Mouse (Mus musculus) gastrocnemius, postnatal 10 days (tissue): Measurements from ENCODE around the gene Cnbp. TPM values are rescaled to one million over a fixed set of nuclear protein-coding genes. Genes with fewer than 3 reads are reported as not detected.

Experiments used
- DNase-seq: peaks from one replicate; pipeline ENCODE4 v3.0.0; 2021; ENCODE audit warnings: mixed read lengths
- long read RNA-seq, 2 experiments: library from polyadenylated mRNA; stranded (forward); transcript quantifications; one replicate each; pipeline ENCODE4 v2.0.0; 2021
- total RNA-seq, 2 experiments: library from RNA; stranded (reverse); gene quantifications; 2 replicates each; pipeline ENCODE4 v1.2.3; 2021

Gene Cnbp
- 100 to 1,000 TPM; 444 to 488 TPM for total RNA-seq
- long read RNA-seq, experiment 1, transcript Cnbp-208 (5 exons, 2,175 nt) = major isoform, 406 of 1,002 reads
- long read RNA-seq, experiment 1, transcript Cnbp-209 (5 exons, 1,614 nt) = minor isoform, 20 of 1,002 reads
- long read RNA-seq, experiment 1, transcript Cnbp-203 (5 exons, 1,661 nt) = minor isoform, 218 of 1,002 reads
- long read RNA-seq, experiment 1, transcript Cnbp-201 (5 exons, 2,178 nt) = minor isoform, 228 of 1,002 reads
- long read RNA-seq, experiment 1, partial matches to known transcripts = 13 of 1,002 reads
- long read RNA-seq, experiment 1, other reads (novel, unspliced or antisense) = 112 of 1,002 reads
- long read RNA-seq, experiment 2, transcript Cnbp-203 (5 exons, 1,661 nt) = minor isoform, 282 of 1,166 reads
- long read RNA-seq, experiment 2, transcript Cnbp-209 (5 exons, 1,614 nt) = minor isoform, 9 of 1,166 reads
- long read RNA-seq, experiment 2, transcript Cnbp-208 (5 exons, 2,175 nt) = major isoform, 443 of 1,166 reads
- long read RNA-seq, experiment 2, transcript Cnbp-201 (5 exons, 2,178 nt) = minor isoform, 263 of 1,166 reads
- long read RNA-seq, experiment 2, partial matches to known transcripts = 9 of 1,166 reads
- long read RNA-seq, experiment 2, other reads (novel, unspliced or antisense) = 155 of 1,166 reads

DNA sequence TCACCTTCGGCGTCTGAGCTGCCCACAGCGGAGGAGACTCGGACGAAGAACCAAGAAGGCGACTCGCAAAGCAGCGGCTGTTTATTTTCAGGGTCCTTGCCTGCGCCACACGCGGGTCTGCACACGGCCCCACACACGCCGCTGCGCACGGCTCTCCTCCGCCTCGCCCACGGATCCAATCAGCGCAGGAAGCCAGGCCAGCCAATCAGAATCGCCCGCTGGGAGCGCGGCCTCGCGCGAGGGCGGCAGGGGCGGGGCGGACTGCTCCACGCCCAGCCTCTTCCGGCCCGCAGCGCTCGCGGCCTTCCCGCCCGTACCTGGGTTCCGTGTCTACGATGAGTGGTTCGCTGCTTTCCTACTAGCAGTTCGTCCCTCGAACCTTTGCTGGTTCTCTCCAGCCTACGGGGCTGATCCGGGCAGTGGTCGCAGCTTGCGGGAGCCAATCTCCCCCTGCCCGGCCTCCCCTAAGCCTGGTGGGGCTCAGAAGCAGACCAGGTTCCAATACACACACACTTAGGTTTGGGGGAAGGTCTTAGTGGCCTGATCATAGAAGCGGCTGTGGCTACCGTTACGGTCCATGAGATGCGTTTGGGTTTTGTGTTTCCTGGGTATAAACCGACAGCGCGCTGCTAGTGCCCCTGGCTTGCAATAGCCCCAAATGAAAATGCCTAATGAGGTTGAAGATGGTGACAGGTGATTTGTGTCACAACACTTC lies at the start of gene Cnbp:
Gene Cnbp, minus strand, starts transcription at position 207 of the 715 bp plus-strand sequence.
- DNase-seq = peak; percentile 98

DNA sequence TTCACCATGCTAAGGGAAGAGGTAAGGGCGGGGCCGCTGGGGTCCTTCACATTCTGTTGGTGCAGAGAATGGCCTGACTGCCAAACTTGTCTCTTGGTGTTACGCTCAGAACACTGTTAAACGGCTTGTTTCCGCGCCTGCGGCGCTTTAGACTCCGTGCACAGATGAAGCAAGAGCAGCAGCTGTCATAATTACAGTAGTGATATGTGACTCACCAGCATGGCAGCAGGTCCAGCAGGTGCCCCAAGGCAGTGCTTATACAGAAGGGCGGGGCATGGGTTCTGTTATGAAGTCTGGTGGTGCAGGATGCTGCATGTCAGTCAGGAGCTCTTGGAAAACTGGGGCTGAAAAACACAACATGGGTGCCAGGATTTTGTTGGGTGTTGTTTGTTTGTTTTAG lies 47.1 kb upstream of the Cnbp start:
- DNase-seq = no peak

DNA sequence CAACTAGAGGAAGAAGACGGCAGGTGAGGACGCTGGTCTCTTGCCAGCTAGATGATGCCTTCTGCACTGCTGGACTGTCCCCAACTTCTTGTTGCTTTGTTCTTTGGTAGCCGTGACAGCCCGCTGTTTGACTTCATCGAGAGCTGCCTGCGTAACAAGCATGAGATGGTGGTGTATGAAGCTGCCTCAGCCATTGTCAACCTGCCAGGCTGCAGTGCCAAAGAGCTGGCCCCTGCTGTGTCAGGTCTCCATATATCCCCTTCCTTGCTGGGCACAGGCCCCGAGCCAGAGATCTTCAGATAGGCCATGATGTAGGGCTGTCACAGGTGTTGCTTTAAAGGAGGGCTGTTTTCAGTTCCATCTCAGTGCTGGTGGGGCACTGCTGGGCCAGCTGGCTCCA lies 43.0 kb upstream of the Cnbp start:
- no peak for DNase-seq

DNA sequence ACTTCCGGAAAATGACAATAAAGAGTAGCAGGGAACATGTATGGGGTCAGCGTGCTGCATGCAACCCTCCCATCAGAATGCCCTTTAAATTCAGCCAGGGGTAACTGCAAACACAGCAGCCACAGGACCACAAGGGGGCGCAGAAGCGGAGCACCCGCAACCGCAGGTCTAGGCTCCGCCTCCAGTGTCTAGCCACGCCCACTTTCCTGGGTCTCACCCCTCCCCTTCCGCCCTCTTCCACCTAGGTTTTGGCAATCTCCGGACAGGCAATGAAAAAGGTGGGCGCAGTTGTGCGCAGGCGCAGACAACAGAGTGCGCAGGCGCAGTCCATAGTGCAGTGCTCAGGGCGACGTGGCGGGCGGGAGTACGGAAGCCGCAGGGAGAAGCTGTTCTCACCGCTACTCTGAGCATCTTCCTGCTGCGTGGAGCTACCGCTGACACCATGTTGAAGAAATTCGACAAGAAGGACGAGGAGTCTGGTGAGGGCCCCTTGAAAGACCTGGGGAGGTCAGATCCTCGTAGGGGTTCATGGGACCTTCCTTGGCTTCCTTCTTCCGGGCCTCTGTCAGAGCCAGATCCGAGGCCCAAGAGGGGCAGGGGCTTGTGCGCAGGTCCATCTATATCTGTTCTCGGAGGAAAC lies 36.8 kb upstream of the Cnbp start, which contains the start of gene Copg1:
Gene Copg1, plus strand, starts transcription at position 221 of the 640 bp plus-strand sequence.
- DNase-seq = peak; percentile 100

DNA sequence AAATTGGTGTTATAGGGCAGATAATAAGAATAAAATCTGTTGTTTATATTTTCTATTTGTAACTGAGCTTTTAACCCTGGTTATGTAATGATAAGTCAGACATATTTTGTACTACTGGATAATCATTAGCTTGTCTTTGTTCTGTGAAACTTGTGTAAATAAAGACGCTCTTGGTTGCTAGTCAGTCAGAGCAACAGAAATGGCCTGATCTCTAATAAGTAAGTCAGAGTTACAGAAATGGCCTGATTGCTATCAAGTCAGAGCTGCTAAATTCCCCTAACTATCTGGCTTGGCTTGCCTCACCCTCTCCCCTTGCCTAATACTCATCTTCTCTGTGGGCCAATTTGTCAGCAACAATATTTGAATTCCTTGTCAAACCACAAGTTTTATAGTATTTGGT lies 35.8 kb upstream of the Cnbp start:
- no peak for DNase-seq

DNA sequence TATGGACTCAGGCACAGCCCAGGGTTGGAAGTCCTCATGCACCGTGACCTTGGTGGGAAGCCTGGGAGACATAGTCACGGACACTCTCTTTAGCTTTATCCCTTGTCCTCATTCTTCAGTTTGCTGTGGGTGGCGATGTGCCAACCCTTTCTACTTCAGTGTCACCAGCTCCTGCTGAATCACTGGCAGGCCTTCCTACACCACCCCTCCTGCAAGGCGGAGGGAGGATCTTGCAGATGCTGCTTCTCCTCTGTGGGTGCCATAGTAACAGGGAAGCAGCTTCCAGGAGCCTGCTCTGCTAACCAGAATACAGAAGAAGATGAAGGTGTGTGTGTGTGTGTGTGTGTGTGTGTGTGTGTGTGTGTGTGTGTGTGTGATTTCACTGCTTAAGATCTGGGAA lies 31.9 kb upstream of the Cnbp start:
- no peak for DNase-seq

DNA sequence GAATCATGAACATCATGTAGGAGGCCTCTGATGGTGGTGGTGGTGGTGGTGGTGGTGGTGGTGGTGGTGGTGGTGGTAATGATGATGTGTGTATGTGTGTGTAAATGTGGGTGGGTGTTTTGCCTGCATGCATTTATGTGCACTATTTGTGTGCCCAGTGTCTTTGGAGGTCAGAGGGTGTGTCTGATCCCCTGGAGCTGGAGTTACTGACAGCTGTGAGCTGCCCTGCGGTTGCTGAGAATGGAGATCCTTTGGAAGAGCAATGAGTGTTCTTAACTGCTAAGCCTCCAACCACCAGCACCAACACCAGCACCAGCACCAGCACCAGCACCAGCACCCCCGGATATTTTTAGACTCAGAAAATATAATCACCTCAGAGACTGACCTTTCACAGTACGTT lies 31.3 kb upstream of the Cnbp start:
- no peak for DNase-seq

DNA sequence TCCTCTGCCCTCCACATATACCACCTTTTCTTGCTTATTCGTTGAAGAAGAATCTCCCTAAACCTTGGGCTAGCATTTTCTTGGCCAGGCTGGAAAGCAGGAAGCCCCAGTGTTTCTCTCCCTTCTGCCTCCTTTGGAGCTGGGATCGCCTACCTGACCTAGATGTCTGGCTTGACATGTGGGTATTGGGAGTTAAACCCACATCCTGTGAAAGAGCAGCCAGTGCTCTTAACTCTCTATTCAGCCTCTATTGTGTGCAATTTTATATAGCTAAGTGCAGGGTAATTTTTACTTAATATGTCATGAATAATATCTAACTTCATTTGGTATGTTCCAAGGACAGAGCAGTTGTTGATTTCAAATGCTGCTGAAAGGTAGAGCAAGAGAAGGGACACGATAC lies 28.7 kb upstream of the Cnbp start:
- no peak for DNase-seq

DNA sequence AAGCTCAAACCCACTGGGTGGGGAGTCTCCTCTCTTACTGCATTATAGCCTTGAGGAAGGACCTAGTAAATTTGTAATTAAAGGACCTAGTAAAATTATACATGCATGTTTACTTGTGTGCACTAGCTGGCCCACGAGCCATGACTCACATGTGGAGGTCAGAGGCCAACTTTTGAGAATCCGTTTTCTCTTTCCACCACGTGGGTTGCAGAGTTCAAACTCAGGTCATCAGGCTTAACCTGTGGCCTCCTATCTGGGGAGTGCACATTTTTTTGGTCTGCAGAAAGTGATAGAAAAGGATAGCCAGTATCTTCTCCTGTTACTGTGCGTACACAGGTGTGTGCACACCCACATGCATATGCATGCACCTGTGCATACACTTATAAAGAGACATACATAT lies 28.1 kb upstream of the Cnbp start:
- no peak for DNase-seq

DNA sequence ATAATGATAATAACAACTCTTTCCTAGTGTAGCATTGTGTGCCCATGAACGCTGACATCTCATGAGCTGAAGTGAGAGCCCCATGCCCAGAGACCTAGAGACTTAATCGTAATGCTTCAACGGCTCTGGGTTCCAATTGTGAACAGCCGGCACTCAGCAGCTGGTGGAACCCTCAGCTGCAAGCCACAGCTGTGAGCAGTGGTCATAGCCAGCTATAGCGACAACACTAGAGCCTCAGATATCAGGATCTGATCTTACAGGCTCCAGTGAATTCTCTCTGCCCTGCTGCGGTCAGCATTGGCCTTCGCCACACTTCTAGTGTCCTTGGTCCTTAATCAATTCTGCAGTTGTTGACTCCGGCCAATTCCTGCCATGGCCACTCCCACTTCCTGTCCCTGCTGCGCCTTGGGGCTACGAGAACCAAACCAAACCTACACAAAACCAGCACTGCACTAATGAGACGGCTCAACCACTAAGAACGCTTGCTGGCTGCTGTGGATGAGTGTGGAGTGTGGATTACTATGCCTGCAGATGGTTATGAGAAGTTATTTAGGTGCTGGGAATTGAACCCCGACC lies 25.2 kb upstream of the Cnbp start:
- no peak for DNase-seq

DNA sequence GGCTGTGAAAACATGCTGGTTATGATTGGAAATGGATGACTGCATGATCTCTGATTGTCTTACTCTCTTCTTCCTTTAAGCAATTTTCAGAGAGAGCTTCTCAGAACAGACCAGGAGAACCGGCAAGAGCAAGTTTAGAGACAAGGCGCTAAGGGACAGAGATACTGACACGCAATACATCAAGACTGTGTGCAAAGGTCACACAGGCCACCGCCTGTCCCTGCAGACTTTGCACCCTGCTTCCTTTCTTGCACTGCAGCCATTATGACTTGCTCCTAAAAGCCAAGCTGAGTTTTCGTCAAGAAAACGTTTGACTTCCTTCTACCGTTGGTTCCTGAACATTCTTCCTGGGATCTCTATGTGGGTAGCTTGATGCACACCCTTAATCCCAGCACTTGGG lies 24.7 kb upstream of the Cnbp start:
- no peak for DNase-seq

DNA sequence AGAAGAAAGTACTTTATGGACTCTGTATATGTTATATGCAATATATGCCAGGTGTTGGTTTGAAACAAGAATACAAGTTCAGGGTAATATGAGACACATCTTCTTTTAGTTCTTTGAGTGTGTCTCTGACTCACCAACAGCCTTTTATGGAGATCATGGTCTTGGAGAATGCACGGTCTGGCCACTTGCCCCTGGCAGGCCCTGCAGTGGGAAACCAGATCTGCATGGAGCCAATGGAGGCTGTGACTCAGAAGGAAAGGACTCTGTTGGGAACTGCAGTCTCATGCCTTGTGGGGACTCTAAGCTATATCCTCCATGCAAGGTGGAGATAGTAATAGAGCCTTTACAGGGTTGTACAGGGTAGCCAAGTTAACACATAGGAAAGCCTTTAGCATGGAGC lies 24.2 kb upstream of the Cnbp start:
- peak; percentile 84 for DNase-seq

DNA sequence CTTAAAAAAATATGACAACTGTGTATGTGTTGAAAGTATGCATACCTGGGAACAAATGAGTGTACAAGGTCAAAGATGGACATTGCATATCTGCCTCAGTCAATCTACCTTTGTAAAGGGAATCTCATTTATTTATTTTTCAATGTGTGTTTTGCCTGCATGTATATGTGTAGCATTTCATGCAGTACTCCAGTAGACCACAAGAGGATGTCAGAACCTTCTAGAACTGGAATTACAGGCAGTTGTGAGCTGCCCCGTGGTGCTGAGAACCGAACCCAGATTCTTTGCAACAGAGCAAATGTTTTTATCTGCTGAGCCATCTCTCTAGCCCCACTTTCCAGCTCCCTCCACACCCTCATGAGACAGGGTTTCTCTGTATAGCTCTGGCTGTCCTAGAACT lies 23.1 kb upstream of the Cnbp start:
- DNase-seq = no peak

DNA sequence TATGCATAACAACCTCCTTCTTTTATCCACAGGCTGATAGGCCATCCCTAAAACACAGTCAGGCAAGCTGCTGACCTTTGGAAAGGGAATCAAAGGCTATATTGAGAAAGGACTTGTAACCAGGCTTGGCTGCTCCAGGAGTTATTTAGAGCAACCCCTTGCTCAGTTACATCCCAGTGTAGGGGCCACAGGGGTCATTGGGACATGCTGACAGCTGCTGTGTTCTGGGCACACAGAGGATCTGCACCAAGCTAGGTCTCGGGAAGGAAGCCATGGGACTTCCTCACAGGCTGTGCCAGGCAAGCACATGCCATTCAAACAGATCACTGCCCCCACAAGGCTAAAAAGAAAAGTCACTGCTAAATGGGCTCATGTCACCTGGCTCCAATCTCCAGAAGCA lies 22.2 kb upstream of the Cnbp start:
- DNase-seq = peak; percentile 42

DNA sequence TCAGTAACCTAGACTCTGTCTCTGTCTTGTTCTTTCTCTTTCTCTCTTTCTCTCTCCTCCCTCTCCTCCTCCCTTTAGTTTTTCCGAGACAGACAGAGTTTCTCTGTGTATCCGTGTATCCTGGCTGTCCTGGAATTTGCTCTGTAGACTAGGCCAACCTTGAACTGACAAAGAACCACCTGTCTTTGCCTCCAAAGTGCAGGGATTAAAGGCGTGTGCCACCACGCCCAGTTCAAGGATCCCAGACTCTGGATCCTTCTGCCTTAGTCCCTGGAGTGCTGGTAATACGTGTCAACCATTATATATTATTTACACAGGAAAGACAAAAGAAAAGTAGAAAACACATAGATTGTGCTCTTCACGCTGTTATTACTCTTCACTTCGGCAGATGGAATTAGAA lies 20.3 kb upstream of the Cnbp start:
- DNase-seq = no peak

DNA sequence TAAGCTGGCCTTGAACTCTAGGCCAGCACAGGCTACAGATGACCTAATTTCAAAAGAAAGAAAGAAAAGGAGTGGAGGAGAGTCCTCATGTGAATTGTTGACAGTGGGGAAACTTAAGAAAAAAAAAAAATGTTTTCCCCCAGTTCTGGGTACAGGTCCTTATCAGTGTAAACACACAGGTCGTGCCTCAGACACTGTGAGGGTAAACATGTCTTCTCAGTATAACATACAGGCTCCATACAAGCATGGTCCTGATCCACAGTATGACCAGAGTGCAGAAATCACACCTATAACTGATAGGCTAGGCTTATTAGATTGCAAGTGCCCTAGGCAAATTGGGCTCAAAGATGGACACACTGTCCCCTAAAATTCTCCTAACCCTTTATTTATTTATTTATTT lies 19.5 kb upstream of the Cnbp start:
- DNase-seq = no peak

DNA sequence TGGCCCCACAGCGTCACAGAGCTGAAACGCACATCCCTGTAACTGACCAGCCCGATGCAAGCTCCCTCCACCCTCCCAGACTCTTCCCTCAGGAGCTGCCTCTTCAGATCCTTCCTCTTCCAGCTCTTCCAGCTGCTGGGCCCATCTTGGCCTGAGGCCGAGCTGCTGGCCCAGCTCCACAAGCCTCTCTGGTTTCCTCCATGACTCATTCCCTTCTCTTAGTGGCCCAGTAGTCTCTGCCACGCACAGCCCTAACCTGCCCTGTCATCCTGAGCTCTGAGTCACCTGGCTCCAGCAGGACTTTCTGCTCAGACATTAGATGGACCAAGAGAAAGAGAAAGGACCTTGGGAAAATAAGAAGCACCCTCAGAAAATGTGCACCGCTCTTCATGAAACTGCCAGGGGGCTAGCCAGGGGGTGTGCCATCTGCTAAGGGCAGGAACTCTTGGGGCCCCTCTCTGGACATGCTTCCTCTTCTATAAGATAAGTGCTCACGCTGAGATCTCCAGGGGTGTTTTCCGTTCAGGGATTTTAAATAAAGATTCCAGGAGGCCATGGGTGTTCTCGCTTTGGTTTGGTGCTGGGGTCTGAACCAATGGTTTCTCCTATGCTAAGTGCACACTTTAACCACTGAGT lies 18.1 kb upstream of the Cnbp start:
- peak; percentile 95 for DNase-seq

DNA sequence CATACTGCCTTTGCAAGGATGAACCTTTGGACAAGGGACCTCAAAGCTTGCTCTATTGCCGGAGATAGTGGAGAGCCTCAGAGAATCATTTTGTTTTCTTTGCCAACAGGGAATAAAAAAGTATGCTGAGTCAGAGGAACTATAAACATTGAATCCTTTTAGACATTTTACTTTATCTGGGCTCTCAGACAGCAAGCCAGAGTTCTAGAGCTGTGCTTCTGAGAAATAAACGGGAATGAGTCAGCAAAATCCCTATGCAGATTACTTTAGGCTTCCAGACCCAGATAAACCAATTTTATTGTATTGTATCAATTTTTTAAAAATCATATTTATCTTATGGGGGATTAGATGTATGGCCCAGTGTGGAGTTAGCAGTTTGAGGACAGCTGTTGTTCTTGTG lies 16.4 kb upstream of the Cnbp start:
- DNase-seq = no peak

DNA sequence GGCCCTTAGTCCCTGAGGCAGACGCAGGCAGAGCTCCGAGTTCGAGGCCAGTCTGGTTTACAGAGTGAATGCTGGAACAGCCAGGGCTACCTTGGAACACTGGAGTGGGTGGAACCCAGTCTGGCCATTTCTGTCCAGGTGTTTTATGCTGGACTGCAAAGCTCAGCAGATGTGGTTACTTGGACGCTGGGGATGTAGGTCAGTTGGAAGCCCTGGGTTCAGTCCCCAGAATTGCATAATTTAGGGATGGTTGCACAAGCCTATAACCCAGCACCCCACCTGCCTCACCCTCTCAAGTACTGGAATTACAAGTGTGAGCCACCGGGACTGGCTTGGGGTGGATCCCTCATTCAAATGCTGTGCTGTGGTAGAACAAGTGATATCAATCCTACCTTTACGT lies 15.3 kb upstream of the Cnbp start:
- DNase-seq = no peak

DNA sequence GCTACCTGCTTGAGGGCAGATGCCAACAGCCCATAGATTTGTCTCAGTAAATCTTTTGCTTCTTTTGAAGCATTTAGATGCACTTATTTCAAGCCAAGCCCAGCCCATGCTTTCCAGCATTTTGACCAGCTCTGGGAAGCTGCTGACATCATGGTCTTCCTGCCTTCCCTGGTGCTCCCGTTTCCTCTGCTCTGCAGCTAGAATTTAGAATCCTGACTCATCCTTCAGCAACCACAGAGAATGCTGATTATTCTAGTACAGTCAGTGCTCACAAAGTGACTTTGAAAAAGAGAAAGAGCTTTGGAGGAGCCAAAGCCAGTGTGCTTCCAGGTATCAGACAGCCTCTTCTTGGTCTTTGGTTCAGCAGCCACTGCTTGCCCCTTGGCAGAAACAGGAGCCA lies 6.2 kb upstream of the Cnbp start:
- DNase-seq = no peak

DNA sequence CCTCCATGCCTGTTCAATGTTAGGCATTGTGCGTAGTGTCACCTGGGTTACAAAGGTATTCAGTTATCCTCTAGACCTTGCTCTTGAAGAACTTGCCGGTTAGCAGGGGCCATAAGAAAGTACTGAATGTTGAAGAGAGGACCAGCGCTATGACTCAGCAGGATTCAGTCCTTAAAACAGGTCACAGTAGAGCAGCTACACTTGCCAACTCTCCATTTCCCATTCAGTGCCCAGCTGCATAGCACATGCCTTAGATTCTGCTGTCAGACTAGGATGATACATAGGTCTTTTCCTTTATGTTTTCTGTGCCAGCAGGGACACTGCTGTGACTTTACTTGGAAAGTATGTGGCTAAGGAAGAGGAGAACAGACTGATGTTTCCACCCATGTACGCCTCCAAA lies 2.5 kb upstream of the Cnbp start:
- no peak for DNase-seq

DNA sequence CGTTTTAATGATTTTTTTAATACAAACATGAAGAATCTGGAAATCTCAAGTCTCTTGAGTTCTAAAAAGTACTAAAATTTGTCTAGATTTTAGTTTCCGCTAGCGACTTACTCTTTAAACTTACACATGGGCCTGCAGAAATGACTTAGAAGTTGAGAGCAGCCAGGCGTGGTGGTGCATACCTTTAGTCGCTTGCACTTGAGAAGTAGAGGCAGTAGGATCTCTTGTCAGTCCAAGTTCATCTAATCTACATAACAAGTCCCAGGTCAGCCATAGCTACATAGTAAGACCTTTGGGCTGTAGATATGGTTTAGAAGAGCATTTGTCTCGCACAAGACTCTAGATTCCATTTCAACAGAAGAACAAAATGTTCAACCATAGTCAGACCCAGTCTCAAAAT lies 965 bp upstream of the Cnbp start:
- DNase-seq = no peak
